Mouse (Mus musculus) kidney, postnatal 14 days (tissue): ENCODE results near the gene Trmt10b.

Experiments used
- DNase-seq: peaks from one replicate; pipeline ENCODE4 v3.0.0; 2022; ENCODE audit warnings: mixed read lengths

Trmt10b gene

DNA sequence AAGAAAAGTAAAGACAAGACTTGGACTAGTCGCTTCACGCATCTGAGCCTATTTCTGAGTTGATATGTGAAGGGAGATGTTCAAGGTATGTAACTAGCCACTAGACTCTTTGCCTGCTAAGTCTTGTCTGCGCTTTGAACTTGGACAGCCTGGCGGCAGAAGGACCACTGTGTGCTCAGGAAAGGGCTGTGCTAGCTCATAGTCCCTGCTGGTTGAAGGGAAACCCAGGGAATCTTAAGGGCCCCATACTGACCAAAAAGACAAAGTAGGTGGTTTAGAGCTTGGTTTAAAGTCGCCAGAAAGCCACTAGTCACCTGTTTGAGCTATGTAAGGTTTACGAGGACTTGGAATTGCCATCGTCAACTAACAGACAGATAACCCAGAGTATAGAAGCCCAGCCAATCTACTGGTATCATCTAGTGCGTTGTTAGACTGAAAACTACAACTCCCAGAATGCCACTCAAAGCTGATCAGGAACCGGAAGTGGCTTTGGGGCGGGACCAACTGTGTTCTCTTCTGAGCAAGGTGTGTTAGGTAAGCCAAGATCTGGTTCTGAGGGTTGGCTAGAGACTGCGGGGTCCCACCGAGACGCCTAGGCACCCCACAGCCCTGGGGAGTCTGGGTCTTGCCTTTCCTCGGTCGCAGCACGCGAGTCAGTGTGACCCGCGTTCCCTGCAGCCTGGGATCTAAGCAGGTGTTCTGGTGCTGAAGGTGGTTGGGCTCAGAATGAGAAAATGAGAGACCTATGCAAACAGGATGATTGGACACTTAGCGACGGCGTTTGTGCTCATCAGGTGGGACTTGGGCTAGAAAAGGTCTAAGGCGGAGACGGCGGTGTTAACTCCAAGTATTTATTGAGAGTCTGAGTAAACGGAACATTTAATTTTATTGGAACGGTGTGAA is at the start of gene Trmt10b:
Trmt10b (plus strand) TSS at position 466 of the 903 bp plus-strand sequence.
- DNase-seq = peak; percentile 83

GRCm38 (mm10) chr4:45251265-45251664 is 45.7 kb upstream of the Trmt10b start:
- DNase-seq = no peak

GRCm38 (mm10) chr4:45252861-45253262 is 44.1 kb upstream of the Trmt10b start:
- DNase-seq = no peak

DNA sequence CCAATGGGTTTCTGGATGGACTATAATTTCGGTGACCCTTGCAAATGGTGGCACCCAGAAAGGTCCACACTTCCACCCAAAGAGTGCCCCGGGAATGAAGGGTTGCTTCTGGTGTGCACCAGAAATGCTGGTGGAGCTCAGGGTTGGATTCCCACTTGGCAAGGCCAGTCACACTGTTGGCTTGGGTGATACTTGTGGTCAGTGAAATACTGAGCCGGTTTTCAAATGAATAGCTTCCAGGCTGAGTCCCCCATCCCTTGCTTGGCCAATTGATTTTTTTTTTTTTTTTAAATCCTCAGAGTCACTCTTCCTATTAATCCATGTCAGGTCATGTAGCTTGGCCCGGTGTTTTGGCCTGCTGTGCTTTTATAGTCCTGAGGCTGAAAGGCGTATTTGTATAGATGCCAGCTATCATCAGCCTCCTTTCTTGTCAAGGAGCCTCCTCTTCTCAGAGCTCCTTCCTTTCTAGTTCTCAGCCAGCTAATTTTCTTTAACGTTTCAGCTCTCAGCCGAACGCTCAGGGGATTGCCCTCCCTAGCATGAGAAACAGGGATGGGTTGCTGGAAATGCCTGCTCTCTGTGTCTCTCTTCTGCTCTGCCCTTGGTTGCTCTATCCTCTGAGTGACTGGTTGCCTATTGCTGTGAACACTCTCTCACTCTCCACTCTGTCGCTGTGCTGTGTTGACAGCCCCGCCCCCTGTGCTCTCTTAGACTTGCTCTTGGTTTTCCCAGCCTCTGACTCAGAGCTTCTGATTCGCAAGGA is 42.9 kb upstream of the Trmt10b start:
- DNase-seq = no peak

- no peak for DNase-seq
These were observed 37.6 kb upstream of the Trmt10b start for GRCm38 (mm10) chr4:45259232-45259832.

GRCm38 (mm10) chr4:45261551-45261950 is 35.4 kb upstream of the Trmt10b start:
- DNase-seq = no peak

- no peak for DNase-seq
These were observed 29.0 kb upstream of the Trmt10b start for GRCm38 (mm10) chr4:45267883-45268282.

DNA sequence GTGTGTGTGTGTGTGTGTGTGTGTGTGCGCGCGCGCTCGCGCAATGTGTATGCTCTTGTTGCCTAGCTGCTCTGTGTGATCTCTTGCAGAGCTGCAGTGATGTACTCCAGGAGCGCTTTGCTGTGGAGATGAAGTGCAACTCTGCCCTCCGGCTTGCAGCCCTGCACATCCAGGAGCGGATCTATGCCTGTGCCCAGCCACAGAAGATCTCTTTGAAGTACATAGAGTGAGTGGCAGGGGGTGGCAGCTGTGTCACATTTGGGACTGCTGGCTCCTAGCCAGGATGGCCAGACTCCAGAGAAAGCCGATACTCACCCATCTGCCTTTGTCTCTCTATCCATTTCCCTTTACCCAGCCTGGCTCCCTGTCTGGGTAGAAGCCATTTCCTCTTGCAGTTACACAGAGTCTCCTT is 25.9 kb upstream of the Trmt10b start:
- peak; percentile 57 for DNase-seq

DNA sequence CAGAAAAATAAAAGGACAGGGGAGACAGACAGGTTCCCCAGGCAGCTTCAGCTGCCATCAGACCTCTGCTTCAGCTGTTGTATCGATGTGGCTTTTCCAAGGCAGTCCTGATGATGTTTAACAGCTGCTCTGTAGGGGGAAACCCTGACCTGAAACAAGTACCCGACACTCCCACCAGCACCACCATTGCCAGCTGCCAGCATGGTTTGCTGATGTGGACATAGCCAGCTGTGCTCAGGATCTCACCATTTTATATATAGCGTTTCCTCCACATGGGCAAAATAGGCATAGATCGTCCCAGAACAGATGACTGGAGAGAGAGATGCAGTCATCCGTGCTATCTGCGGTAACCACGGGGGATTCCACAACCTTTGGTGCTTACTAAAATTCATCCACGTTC is 21.2 kb upstream of the Trmt10b start:
- no peak for DNase-seq

DNA sequence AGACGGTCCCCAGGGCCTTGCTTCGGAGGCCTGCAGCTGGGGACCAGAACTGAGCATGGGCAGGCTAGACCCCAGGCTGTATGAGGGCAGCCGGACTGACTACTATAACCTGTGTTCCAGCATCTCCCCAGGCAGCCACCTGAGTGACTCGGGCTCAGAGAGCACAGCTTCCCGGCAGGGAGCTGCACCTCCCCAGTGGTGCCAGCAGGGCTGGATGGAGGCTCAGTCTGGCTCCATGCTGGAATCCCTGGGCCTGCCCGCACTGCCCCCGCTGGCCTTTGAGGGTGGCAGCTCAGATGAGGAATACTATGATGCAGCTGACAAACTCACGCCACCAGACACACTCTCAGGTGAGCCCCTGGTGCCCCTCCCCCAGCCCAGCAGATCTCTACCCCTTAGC is 17.6 kb upstream of the Trmt10b start:
- no peak for DNase-seq

DNA sequence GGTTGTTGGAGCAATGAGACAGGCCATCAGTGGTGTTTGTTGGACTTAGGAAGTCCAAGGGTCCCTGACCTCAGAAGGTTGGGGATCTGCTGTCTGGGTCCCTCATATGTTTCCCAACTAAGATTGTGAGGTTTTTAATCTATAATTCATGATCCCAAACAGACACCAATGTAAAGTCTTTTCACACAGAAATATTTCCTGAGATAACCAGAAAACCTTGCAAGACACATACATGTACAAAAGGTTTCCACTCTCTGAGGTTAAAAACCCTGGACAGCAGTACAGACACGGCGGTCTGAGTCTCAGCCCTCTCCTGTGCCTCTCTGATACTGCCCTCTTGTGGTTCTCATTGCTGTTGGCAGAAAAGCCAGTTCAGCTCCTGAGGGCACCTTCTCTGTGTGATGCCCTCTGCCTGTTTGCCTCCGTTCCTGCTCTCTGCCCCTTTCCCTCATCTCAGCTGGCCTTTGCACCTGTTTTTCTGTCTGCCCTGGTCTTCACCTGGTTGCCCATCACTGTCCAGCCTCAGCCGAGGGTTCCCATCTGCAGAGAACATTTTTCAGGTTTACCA is 16.9 kb upstream of the Trmt10b start:
- DNase-seq = peak; percentile 76

GRCm38 (mm10) chr4:45286318-45286717 is 10.6 kb upstream of the Trmt10b start:
- no peak for DNase-seq

GRCm38 (mm10) chr4:45287906-45288305 is 9.0 kb upstream of the Trmt10b start:
- no peak for DNase-seq

DNA sequence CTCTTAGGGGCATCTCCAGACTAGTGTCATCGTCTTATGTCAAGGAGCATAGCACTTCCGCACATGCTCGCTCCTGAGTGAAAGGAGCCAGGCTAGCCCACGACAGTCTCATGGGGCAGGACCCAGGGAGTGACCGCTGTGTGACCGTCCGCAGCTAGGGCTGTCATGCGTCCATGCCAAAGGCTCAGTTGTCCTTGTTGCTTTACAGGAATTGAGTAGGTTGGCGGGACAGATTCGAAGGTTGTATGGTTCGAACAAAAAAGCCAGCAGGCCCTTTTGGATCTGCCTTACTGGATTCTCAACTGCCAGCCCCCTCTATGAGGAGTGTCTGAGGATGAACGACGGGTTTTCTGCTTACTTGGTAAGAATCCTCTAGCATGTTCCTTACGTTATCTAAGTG is 8.6 kb downstream of the Trmt10b start:
- DNase-seq = no peak

- DNase-seq = peak; percentile 20
These were observed 11.1 kb downstream of the Trmt10b start for GRCm38 (mm10) chr4:45308046-45308445.

DNA sequence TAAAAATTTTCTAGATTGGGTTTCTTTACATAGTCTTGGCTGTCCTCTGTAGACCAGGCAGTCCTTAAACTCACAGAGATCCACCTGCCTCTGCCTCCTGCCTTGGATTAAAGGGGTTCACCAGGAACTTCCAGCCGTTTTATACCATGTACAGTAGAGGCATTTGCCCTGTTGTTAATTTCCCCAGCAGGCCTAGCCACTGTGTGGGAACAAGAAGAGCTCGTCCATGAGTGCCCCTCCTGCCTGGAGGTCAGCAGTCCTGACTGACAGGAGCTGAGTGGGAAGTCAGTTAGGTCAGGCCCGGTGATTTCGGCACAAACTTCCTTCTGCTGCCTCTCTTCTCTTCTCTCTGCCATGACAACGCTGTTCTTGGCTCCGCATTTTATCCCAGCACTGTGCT is 11.7 kb downstream of the Trmt10b start:
- DNase-seq = no peak

GRCm38 (mm10) chr4:45311056-45311455 is 14.1 kb downstream of the Trmt10b start:
- DNase-seq = no peak

DNA sequence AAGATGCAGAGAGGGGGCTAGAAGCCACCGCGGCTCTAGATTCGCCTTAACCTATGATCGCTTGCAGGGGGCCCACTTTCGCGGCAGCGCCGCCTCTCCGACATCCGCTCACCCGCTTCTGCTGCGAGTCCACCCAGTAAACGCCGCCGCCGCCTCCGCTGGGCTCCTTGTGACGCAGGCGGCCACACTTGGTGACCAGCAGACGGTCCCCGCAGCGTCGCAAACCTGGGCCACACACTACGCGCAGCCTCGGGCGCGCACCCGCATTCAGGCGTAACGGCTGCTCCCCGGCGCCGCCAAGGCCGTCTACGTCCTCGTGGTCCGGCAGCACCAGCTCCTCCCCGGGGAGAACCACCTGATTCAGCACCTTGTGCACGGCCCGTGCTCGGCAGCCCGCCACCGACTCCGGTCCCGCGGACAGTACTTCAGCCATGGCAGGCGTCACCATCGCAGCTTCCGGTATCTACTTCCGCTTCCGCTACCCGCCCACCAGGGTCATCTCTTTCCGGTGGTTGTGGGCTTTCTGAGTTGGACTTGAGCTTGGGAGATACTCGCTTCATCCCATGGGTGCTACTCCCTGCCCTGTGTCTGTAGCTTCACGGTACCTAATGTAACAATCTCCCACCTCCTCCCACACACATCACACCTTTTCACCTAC is 23.4 kb downstream of the Trmt10b start:
- DNase-seq = peak; percentile 90

- DNase-seq = no peak
These were observed 34.2 kb downstream of the Trmt10b start for GRCm38 (mm10) chr4:45331139-45331538.

- DNase-seq = no peak
These were observed 35.5 kb downstream of the Trmt10b start for GRCm38 (mm10) chr4:45332466-45332865.

- DNase-seq = no peak
These were observed 44.3 kb downstream of the Trmt10b start for GRCm38 (mm10) chr4:45341226-45341625.

DNA sequence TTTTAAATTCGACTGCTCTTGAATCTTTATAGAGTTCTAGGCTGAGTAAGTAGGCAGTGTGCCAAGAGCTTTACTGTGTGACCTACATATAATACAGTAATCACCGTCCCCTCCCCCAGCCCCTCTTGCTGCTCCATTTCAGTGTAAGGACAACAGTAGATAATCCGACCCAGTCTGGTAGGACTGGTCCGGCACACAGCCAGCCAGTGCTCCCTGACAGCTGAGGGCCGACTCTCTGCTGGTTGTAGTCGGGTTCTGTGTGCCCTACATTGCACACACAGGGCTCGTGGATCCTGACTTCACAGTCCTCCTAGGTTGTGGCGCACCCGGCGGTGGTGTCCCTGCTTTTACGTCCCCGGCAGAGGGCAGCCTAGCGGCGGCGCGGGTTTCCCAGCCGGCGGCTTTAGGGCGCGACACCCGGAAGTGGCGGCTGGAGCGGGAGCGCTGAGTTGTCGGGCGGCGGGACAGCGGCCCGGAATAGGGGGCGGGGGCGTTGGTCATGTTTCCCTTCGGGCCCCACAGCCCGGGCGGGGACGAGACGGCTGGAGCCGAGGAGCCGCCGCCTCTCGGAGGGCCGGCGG is 44.8 kb downstream of the Trmt10b start, which contains the start of gene Dcaf10:
Dcaf10 (plus strand) TSS at position 433 of the 581 bp plus-strand sequence.
- peak; percentile 95 for DNase-seq
